Mouse (Mus musculus): ENCODE results near the gene Fau. TPM values are rescaled to one million over a fixed set of nuclear protein-coding genes. Genes with fewer than 3 reads are reported as not detected.
"Not testable (repeated sequence)": the region's sequence is repeated elsewhere in the genome, so short reads cannot be mapped to it uniquely, and the experiment has no call there.

The Fau gene
- polyA plus RNA-seq, 1 experiment: 882 TPM

- TF ChIP-seq POLR2A (IDR thresholded peaks at IDR 0.05; ENCODE audit: low read depth, low read length) (no peak), CTCF (conservative IDR thresholded peaks at IDR 0.05; ENCODE audit: insufficient read depth, insufficient read length, low read depth, low read length) (no peak)
- 61% methylated on average over 9 of the region's 9 CpGs for WGBS
- Histone ChIP-seq H3K27ac (ENCODE audit: insufficient read depth, low read depth, low read length) (no peak overlapping the region), H3K27me3 (replicated peaks; ENCODE audit: control insufficient read depth, insufficient read depth, low read length) (no peaks in the 10 kb centered on the region), H3K36me3 (ENCODE audit: control insufficient read depth, insufficient read depth, low read length) (no peaks in the 10 kb centered on the region), H3K4me1 (ENCODE audit: control insufficient read depth, insufficient read depth, low read length) (no peaks in the 10 kb centered on the region), H3K4me3 (ENCODE audit: insufficient read depth, low read depth, low read length) (no peak overlapping the region)
- DNase-seq: no peak
Measured at GRCm38 (mm10) chr19:6035966-6036585, 21.6 kb upstream of the Fau start.

GRCm38 (mm10) chr19:6037695-6038094 is 19.9 kb upstream of the Fau start:
- no peaks in the 10 kb centered on the region for H3K27me3 ChIP-seq (replicated peaks; ENCODE audit: control insufficient read depth, insufficient read depth, low read length)
- H3K4me1 ChIP-seq (ENCODE audit: control insufficient read depth, insufficient read depth, low read length): no peaks in the 10 kb centered on the region
- TF ChIP-seq POLR2A (IDR thresholded peaks at IDR 0.05; ENCODE audit: low read depth, low read length) (no peak), CTCF (conservative IDR thresholded peaks at IDR 0.05; ENCODE audit: insufficient read depth, insufficient read length, low read depth, low read length) (no peak)
- no peak overlapping the region for H3K27ac ChIP-seq (ENCODE audit: insufficient read depth, low read depth, low read length)
- no peaks in the 10 kb centered on the region for H3K36me3 ChIP-seq (ENCODE audit: control insufficient read depth, insufficient read depth, low read length)
- H3K4me3 ChIP-seq (ENCODE audit: insufficient read depth, low read depth, low read length): no peak overlapping the region
- no peak for DNase-seq

- TF ChIP-seq POLR2A (IDR thresholded peaks at IDR 0.05; ENCODE audit: low read depth, low read length) (no peak), CTCF (conservative IDR thresholded peaks at IDR 0.05; ENCODE audit: insufficient read depth, insufficient read length, low read depth, low read length) (no peak)
- Histone ChIP-seq H3K27ac (ENCODE audit: insufficient read depth, low read depth, low read length) (no peak overlapping the region), H3K4me3 (ENCODE audit: insufficient read depth, low read depth, low read length) (no peak overlapping the region), H3K27me3 (replicated peaks; ENCODE audit: control insufficient read depth, insufficient read depth, low read length) (no peaks in the 10 kb centered on the region), H3K4me1 (ENCODE audit: control insufficient read depth, insufficient read depth, low read length) (no peaks in the 10 kb centered on the region), H3K36me3 (ENCODE audit: control insufficient read depth, insufficient read depth, low read length) (no peaks in the 10 kb centered on the region)
- DNase-seq: no peak
- 82% methylated on average over 7 of the region's 7 CpGs for WGBS
Measured at GRCm38 (mm10) chr19:6038326-6038725, 19.3 kb upstream of the Fau start.

GRCm38 (mm10) chr19:6040002-6040401 is 17.6 kb upstream of the Fau start:
- no peak overlapping the region for H3K4me3 ChIP-seq (ENCODE audit: insufficient read depth, low read depth, low read length)
- no peak for TF ChIP-seq POLR2A (IDR thresholded peaks at IDR 0.05; ENCODE audit: low read depth, low read length)
- no peak for TF ChIP-seq CTCF (conservative IDR thresholded peaks at IDR 0.05; ENCODE audit: insufficient read depth, insufficient read length, low read depth, low read length)
- H3K27me3 ChIP-seq (replicated peaks; ENCODE audit: control insufficient read depth, insufficient read depth, low read length): no peaks in the 10 kb centered on the region
- H3K4me1 ChIP-seq (ENCODE audit: control insufficient read depth, insufficient read depth, low read length): no peaks in the 10 kb centered on the region
- H3K36me3 ChIP-seq (ENCODE audit: control insufficient read depth, insufficient read depth, low read length): no peaks in the 10 kb centered on the region
- DNase-seq: no peak
- H3K27ac ChIP-seq (ENCODE audit: insufficient read depth, low read depth, low read length): no peak overlapping the region

GRCm38 (mm10) chr19:6042293-6042692 is 15.4 kb upstream of the Fau start:
- Histone ChIP-seq H3K36me3 (ENCODE audit: control insufficient read depth, insufficient read depth, low read length) (no peaks in the 10 kb centered on the region), H3K4me1 (ENCODE audit: control insufficient read depth, insufficient read depth, low read length) (no peaks in the 10 kb centered on the region), H3K27me3 (replicated peaks; ENCODE audit: control insufficient read depth, insufficient read depth, low read length) (no peaks in the 10 kb centered on the region), H3K4me3 (ENCODE audit: insufficient read depth, low read depth, low read length) (no peak overlapping the region), H3K27ac (ENCODE audit: insufficient read depth, low read depth, low read length) (no peak overlapping the region)
- 56% methylated on average over 9 of the region's 9 CpGs for WGBS
- no peak for TF ChIP-seq POLR2A (IDR thresholded peaks at IDR 0.05; ENCODE audit: low read depth, low read length)
- no peak for TF ChIP-seq CTCF (conservative IDR thresholded peaks at IDR 0.05; ENCODE audit: insufficient read depth, insufficient read length, low read depth, low read length)
- no peak for DNase-seq

GRCm38 (mm10) chr19:6044102-6044501 is 13.5 kb upstream of the Fau start:
- not testable (repeated sequence) for H3K36me3 ChIP-seq (ENCODE audit: control insufficient read depth, insufficient read depth, low read length); H3K27me3 ChIP-seq (replicated peaks; ENCODE audit: control insufficient read depth, insufficient read depth, low read length); H3K27ac ChIP-seq (ENCODE audit: insufficient read depth, low read depth, low read length); H3K4me3 ChIP-seq (ENCODE audit: insufficient read depth, low read depth, low read length); DNase-seq
- 0 out of 2 replicates have a peak, but pooled peaks have one; percentile 10 for TF ChIP-seq CTCF (conservative IDR thresholded peaks at IDR 0.05; ENCODE audit: insufficient read depth, insufficient read length, low read depth, low read length)
- whole genome bisulfite sequencing: 42% methylated on average over 4 of the region's 4 CpGs
- peaks cover 12% of the 10 kb centered on the region; the same call in 1 of the 2 replicates for H3K4me1 ChIP-seq (ENCODE audit: control insufficient read depth, insufficient read depth, low read length)

GRCm38 (mm10) chr19:6045366-6046293 is 12.0 kb upstream of the Fau start:
- peak overlapping the region; percentile 80 for H3K4me3 ChIP-seq (ENCODE audit: insufficient read depth, low read depth, low read length)
- 13% methylated on average over 20 of the region's 20 CpGs for WGBS
- peaks cover 12% of the 10 kb centered on the region; the same call in 1 of the 2 replicates for H3K4me1 ChIP-seq (ENCODE audit: control insufficient read depth, insufficient read depth, low read length)
- peak overlapping the region; percentile 94 for H3K27ac ChIP-seq (ENCODE audit: insufficient read depth, low read depth, low read length)
- no peaks in the 10 kb centered on the region; the same call in 1 of the 2 replicates for H3K36me3 ChIP-seq (ENCODE audit: control insufficient read depth, insufficient read depth, low read length)
- TF ChIP-seq CTCF (conservative IDR thresholded peaks at IDR 0.05; ENCODE audit: insufficient read depth, insufficient read length, low read depth, low read length): no peak
- no peak for DNase-seq
- H3K27me3 ChIP-seq (replicated peaks; ENCODE audit: control insufficient read depth, insufficient read depth, low read length): no peaks in the 10 kb centered on the region

Data from kidney, adult 2 months (tissue).